Mouse (Mus musculus): ENCODE data around the gene Ccz1. TPM values are rescaled to one million over a fixed set of nuclear protein-coding genes. Genes with fewer than 3 reads are reported as not detected.

The Ccz1 gene
- 93.1 TPM for polyA plus RNA-seq (2015; fragmentation: Illumina TruSeq; extraction: RNeasy Lipid Tissue Mini Kit (QIAGEN cat#74804); ENCODE audit: insufficient read depth, low replicate concordance)

GRCm38 (mm10) chr5:144014551-144015311 is at the start of gene Ccz1:
TSS of gene Ccz1 (minus strand) at chr5:144014877.

GRCm38 (mm10) chr5:144026620-144027263 is 12.1 kb upstream of the Ccz1 start, which contains the start of gene Ocm:
TSS of gene Ocm (minus strand) at chr5:144026670.

Other genes with a start within 250 kb of the Ccz1 start
- 48.0 TPM for gene Eif2ak1, start 197.1 kb downstream of the Ccz1 start, polyA plus RNA-seq (2015; fragmentation: Illumina TruSeq; extraction: RNeasy Lipid Tissue Mini Kit (QIAGEN cat#74804); ENCODE audit: insufficient read depth, low replicate concordance)
- 0.21 TPM for gene Ankrd61, start 117.2 kb downstream of the Ccz1 start, polyA plus RNA-seq (2015; fragmentation: Illumina TruSeq; extraction: RNeasy Lipid Tissue Mini Kit (QIAGEN cat#74804); ENCODE audit: insufficient read depth, low replicate concordance)
- gene Aimp2, start 105.0 kb downstream of the Ccz1 start, polyA plus RNA-seq (2015; fragmentation: Illumina TruSeq; extraction: RNeasy Lipid Tissue Mini Kit (QIAGEN cat#74804); ENCODE audit: insufficient read depth, low replicate concordance), result 27.0 TPM
- gene Pms2, start 104.9 kb downstream of the Ccz1 start, polyA plus RNA-seq (2015; fragmentation: Illumina TruSeq; extraction: RNeasy Lipid Tissue Mini Kit (QIAGEN cat#74804); ENCODE audit: insufficient read depth, low replicate concordance), result 25.8 TPM
- gene Gm42421, start 86.7 kb downstream of the Ccz1 start, polyA plus RNA-seq (2015; fragmentation: Illumina TruSeq; extraction: RNeasy Lipid Tissue Mini Kit (QIAGEN cat#74804); ENCODE audit: insufficient read depth, low replicate concordance), result 1.9 TPM
- gene Rsph10b, start 81.8 kb downstream of the Ccz1 start, polyA plus RNA-seq (2015; fragmentation: Illumina TruSeq; extraction: RNeasy Lipid Tissue Mini Kit (QIAGEN cat#74804); ENCODE audit: insufficient read depth, low replicate concordance), result 1.9 TPM
- not detected for gene Ocm, start 11.8 kb upstream of the Ccz1 start, polyA plus RNA-seq (2015; fragmentation: Illumina TruSeq; extraction: RNeasy Lipid Tissue Mini Kit (QIAGEN cat#74804); ENCODE audit: insufficient read depth, low replicate concordance)
- 18.0 TPM for gene Lmtk2, start 85.6 kb upstream of the Ccz1 start, polyA plus RNA-seq (2015; fragmentation: Illumina TruSeq; extraction: RNeasy Lipid Tissue Mini Kit (QIAGEN cat#74804); ENCODE audit: insufficient read depth, low replicate concordance)
- 2.0 TPM for gene Bhlha15, start 175.4 kb upstream of the Ccz1 start, polyA plus RNA-seq (2015; fragmentation: Illumina TruSeq; extraction: RNeasy Lipid Tissue Mini Kit (QIAGEN cat#74804); ENCODE audit: insufficient read depth, low replicate concordance)
- 26.0 TPM for gene Tecpr1, start 208.7 kb upstream of the Ccz1 start, polyA plus RNA-seq (2015; fragmentation: Illumina TruSeq; extraction: RNeasy Lipid Tissue Mini Kit (QIAGEN cat#74804); ENCODE audit: insufficient read depth, low replicate concordance)
- 65.9 TPM for gene Bri3, start 229.6 kb upstream of the Ccz1 start, polyA plus RNA-seq (2015; fragmentation: Illumina TruSeq; extraction: RNeasy Lipid Tissue Mini Kit (QIAGEN cat#74804); ENCODE audit: insufficient read depth, low replicate concordance)

All from spleen, adult 10 weeks (tissue).